10 mouse cellular contexts compared by ENCODE assay signal in the genomic region with DNA sequence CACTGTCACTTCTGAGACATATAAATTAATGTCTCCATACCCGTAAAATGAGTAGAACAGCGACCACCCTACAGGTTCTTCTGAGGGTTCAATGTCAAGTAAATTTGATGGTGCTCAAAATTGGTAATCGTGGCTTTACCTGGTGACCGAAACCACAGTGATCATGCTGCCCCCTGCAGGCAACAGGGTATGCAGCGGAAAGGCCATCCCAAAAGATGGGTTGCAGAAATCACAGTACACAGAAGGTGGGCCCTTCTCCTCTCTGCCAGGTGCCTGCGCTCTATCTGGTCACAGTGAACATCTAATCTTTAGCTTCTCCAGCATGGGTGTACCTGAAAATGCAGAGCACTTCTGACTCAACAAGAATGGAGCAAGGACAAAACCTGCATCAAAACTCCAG. TPM values are rescaled to one million over a fixed set of nuclear protein-coding genes. Genes with fewer than 3 reads are reported as not detected.
A peak's percentile ranks its signal among the peaks of the same experiment; 100 is the strongest.
DNase-seq lines count a peak whose midpoint lies in the region; ATAC-seq and TF ChIP-seq lines count a peak whose summit lies in the region.
"Had no signal": no experiment of that assay in that cellular context is flagged by ENCODE, and none has a peak within 500 bp of the region (broad histone marks: within the 10 kb centered on the region; RNA-seq: fewer than 3 reads in every experiment).

No protein-coding gene starts in this region.

- peaks cover 40% of the 10 kb centered on the region for H3K36me3 ChIP-seq in hindbrain, embryonic 14.5 days (replicated peaks; ENCODE audit: control insufficient read depth, insufficient read depth)
- H3K36me3 ChIP-seq in hindbrain, embryonic 13.5 days = peaks cover 48% of the 10 kb centered on the region
- peaks cover 57% of the 10 kb centered on the region for H3K36me3 ChIP-seq in G1E (replicated peaks)

- ATAC-seq in hindbrain, embryonic 14.5 days (ENCODE audit: low FRiP score) = no peak
- no peak for ATAC-seq in hindbrain, embryonic 13.5 days (ENCODE audit: low FRiP score)
- ATAC-seq in G1E (ENCODE audit: extremely low read depth, insufficient number of reproducible peaks, low FRiP score, poor library complexity, severe bottlenecking) = no peak
- no peak for ATAC-seq in activated CD4-positive, CD25-positive, alpha-beta regulatory T cell, adult 4 months

- no peaks in the 10 kb centered on the region for H3K27me3 ChIP-seq in hindbrain, embryonic 14.5 days (ENCODE audit: control insufficient read depth, insufficient read depth, low read length)
- H3K27me3 ChIP-seq in hindbrain, embryonic 13.5 days = no peaks in the 10 kb centered on the region
- peaks cover 4% of the 10 kb centered on the region for H3K27me3 ChIP-seq in G1E (ENCODE audit: insufficient read depth, low read length)
- H3K27me3 ChIP-seq: neural tube, embryonic 13.5 days had no signal

- H3K4me2 ChIP-seq in hindbrain, embryonic 14.5 days (replicated peaks) = no peak overlapping the region
- H3K4me2 ChIP-seq in hindbrain, embryonic 13.5 days = no peak overlapping the region
- H3K4me2 ChIP-seq: neural tube, embryonic 13.5 days had no signal

- H3K4me1 ChIP-seq in hindbrain, embryonic 14.5 days (replicated peaks; ENCODE audit: control insufficient read depth, insufficient read depth, low read length) = no peaks in the 10 kb centered on the region
- no peaks in the 10 kb centered on the region for H3K4me1 ChIP-seq in hindbrain, embryonic 13.5 days (replicated peaks)
- H3K4me1 ChIP-seq in G1E (ENCODE audit: insufficient read depth, low read depth, low read length) = no peaks in the 10 kb centered on the region
- H3K4me1 ChIP-seq: neural tube, embryonic 13.5 days had no signal

- no peak overlapping the region for H3K4me3 ChIP-seq in hindbrain, embryonic 14.5 days (replicated peaks; ENCODE audit: low read length)
- no peak overlapping the region for H3K4me3 ChIP-seq in hindbrain, embryonic 13.5 days
- no peak overlapping the region for H3K4me3 ChIP-seq in G1E (ENCODE audit: low read depth, low read length)
- H3K4me3 ChIP-seq: neural tube, embryonic 13.5 days had no signal

- TF ChIP-seq CTCF in G1E (IDR thresholded peaks at IDR 0.05; ENCODE audit: low read depth, low read length) = peak; percentile 30; the same call in 1 of the 2 replicates

- peak; percentile 67 for DNase-seq in hindbrain, embryonic 14.5 days (ENCODE audit: low spot score)
- peak; percentile 13 for DNase-seq in 416B (ENCODE audit: low read depth)
- no peak for DNase-seq in G1E (ENCODE audit: low spot score)
- DNase-seq in cerebellum, postnatal 36 days = peak; percentile 36 to 43
- DNase-seq in layer of hippocampus, adult 11-12 months (ENCODE audit: low spot score) = peak; percentile 61
- peak; percentile 23 for DNase-seq in mesoderm, embryonic 11.5 days (ENCODE audit: low read depth, low spot score)

- H3K9me3 ChIP-seq in hindbrain, embryonic 14.5 days (ENCODE audit: control insufficient read depth, low read length) = no peaks in the 10 kb centered on the region
- no peaks in the 10 kb centered on the region for H3K9me3 ChIP-seq in hindbrain, embryonic 13.5 days
- no peaks in the 10 kb centered on the region for H3K9me3 ChIP-seq in G1E (replicated peaks)
- H3K9me3 ChIP-seq: neural tube, embryonic 13.5 days had no signal

- no peak overlapping the region for H3K9ac ChIP-seq in hindbrain, embryonic 14.5 days
- H3K9ac ChIP-seq in hindbrain, embryonic 13.5 days = no peak overlapping the region
- H3K9ac ChIP-seq: neural tube, embryonic 13.5 days had no signal

- H3K27ac ChIP-seq in hindbrain, embryonic 14.5 days = no peak overlapping the region
- H3K27ac ChIP-seq in hindbrain, embryonic 13.5 days = no peak overlapping the region
- H3K27ac ChIP-seq: neural tube, embryonic 13.5 days had no signal

- 79% methylated on average over 6 of the region's 6 CpGs for WGBS in hindbrain, embryonic 14.5 days
- 81% methylated on average over 6 of the region's 6 CpGs for WGBS in hindbrain, embryonic 13.5 days

RNA-seq across cellular contexts. Expression of a gene that starts 40.2 kb away (rescaled TPM):
- polyA plus RNA-seq in hindbrain, embryonic 14.5 days (2014; fragmentation: Nextera tagmentation; extraction: Ambion mirVana) = 10.5 and 12.6 TPM in 2 replicates
- polyA plus RNA-seq in hindbrain, embryonic 13.5 days (2015; fragmentation: Nextera tagmentation; extraction: Ambion mirVana) = 5.9 and 6.4 TPM in 2 replicates
- total RNA-seq in G1E (2014; fragmentation: Nextera tagmentation) (not detected in 2 replicates), G1E (2017) (0.12 and 0.16 TPM in 2 replicates)
- polyA plus RNA-seq in G1E (2012) = not detected in 2 replicates
- under 1 TPM in 1 of 2 experiments, not detected in 1; 0.26 TPM for polyA plus RNA-seq in activated CD4-positive, CD25-positive, alpha-beta regulatory T cell, adult 4 months (2017; shearing (Covaris generic))
- total RNA-seq: common myeloid progenitor, adult 5-6 weeks had no signal

RNA-seq across cellular contexts. Expression of a gene that starts 46.6 kb away (rescaled TPM):
- 20.5 and 21.3 TPM in 2 replicates for polyA plus RNA-seq in hindbrain, embryonic 14.5 days (2014; fragmentation: Nextera tagmentation; extraction: Ambion mirVana)
- 19.6 and 22.4 TPM in 2 replicates for polyA plus RNA-seq in hindbrain, embryonic 13.5 days (2015; fragmentation: Nextera tagmentation; extraction: Ambion mirVana)
- total RNA-seq in G1E (2014; fragmentation: Nextera tagmentation) (66.0 and 76.2 TPM in 2 replicates), G1E (2017) (26.1 and 27.7 TPM in 2 replicates)
- 22.6 and 25.7 TPM in 2 replicates for polyA plus RNA-seq in G1E (2012)
- 10 to 100 TPM; 29.3 to 30.8 TPM for polyA plus RNA-seq in activated CD4-positive, CD25-positive, alpha-beta regulatory T cell, adult 4 months (2017; shearing (Covaris generic))

RNA-seq across cellular contexts. Expression of a gene that starts 46.6 kb away (rescaled TPM):
- 155 and 162 TPM in 2 replicates for polyA plus RNA-seq in hindbrain, embryonic 14.5 days (2014; fragmentation: Nextera tagmentation; extraction: Ambion mirVana)
- polyA plus RNA-seq in hindbrain, embryonic 13.5 days (2015; fragmentation: Nextera tagmentation; extraction: Ambion mirVana) = 139 and 141 TPM in 2 replicates
- total RNA-seq in G1E (2014; fragmentation: Nextera tagmentation) (45.2 and 57.8 TPM in 2 replicates), G1E (2017) (85.7 and 87.0 TPM in 2 replicates)
- polyA plus RNA-seq in G1E (2012) = 54.4 and 61.1 TPM in 2 replicates
- 10 to 100 TPM; 21.7 to 27.2 TPM for polyA plus RNA-seq in activated CD4-positive, CD25-positive, alpha-beta regulatory T cell, adult 4 months (2017; shearing (Covaris generic))
